Mouse (Mus musculus): Measurements from ENCODE around the gene Ltbr.

GRCm38 (mm10) chr6:125356264-125356663 is 42.6 kb upstream of the Ltbr start:
- TF ChIP-seq POLR2A (IDR thresholded peaks at IDR 0.05; ENCODE audit: control insufficient read depth, low read depth, low read length) (no peak), CTCF (IDR thresholded peaks at IDR 0.05; ENCODE audit: control insufficient read depth, insufficient read depth, insufficient replicate concordance, low read depth, low read length) (no peak)
